Mouse (Mus musculus) embryonic facial prominence, embryonic 11.5 days (tissue): ENCODE measurements at regions not wholly inside any gene's neighbourhood (a gene's known extent, or its start where the extent isn't known, plus 50 kb on each side); places are given as distances from the start of the nearest gene placed in this dataset.
A peak's percentile ranks its signal among the peaks of the same experiment; 100 is the strongest.

ENCODE experiments used
- ATAC-seq: fragments of 200-750 bp; cut with Nextera tagmentation; replicated peaks from 2 replicates; pipeline ENCODE4 v1.8.0; 2017; ENCODE audit warnings: low read depth; ENCODE audit not compliant: insufficient number of reproducible peaks, low FRiP score, low TSS enrichment
- DNase-seq: peaks from one replicate; pipeline ENCODE4 v3.0.0-alpha.2; 2015; ENCODE audit warnings: low spot score
- H3K27ac ChIP-seq: fragments of 300-500 bp; sonication (generic); replicated peaks from 2 replicates; pipeline ENCODE4 v1.5.1; 2014; ENCODE audit warnings: mild to moderate bottlenecking, low read depth, low read length, control low read depth
- H3K27me3 ChIP-seq: fragments of 300-500 bp; sonication (generic); 2 replicates; pipeline ENCODE4 v1.6.1; 2014; ENCODE audit warnings: mild to moderate bottlenecking, low read length, moderate library complexity, mixed read lengths; ENCODE audit not compliant: control insufficient read depth, insufficient read depth
- H3K36me3 ChIP-seq: fragments of 300-500 bp; sonication (generic); replicated peaks from 2 replicates; pipeline ENCODE4 v1.6.1; 2014; ENCODE audit warnings: low read depth, mild to moderate bottlenecking, low read length, moderate library complexity, mixed read lengths; ENCODE audit not compliant: control insufficient read depth, insufficient read depth
- H3K4me1 ChIP-seq: fragments of 300-500 bp; sonication (generic); 2 replicates; pipeline ENCODE4 v1.6.1; 2014; ENCODE audit warnings: low read length, mixed read lengths; ENCODE audit not compliant: control insufficient read depth, insufficient read depth
- H3K4me2 ChIP-seq: fragments of 300-500 bp; sonication (generic); 2 replicates; pipeline ENCODE4 v1.6.1; 2014; ENCODE audit warnings: low read depth, mild to moderate bottlenecking, control low read depth, low read length, moderate library complexity
- H3K4me3 ChIP-seq: fragments of 300-500 bp; sonication (generic); 2 replicates; pipeline ENCODE4 v1.5.1; 2014; ENCODE audit warnings: low read depth, low read length, control low read depth
- H3K9ac ChIP-seq: fragments of 300-500 bp; sonication (generic); replicated peaks from 2 replicates; pipeline ENCODE4 v1.6.1; 2014; ENCODE audit warnings: mild to moderate bottlenecking, control low read depth, low read length
- H3K9me3 ChIP-seq: fragments of 300-500 bp; sonication (generic); replicated peaks from 2 replicates; pipeline ENCODE4 v1.6.1; 2016; ENCODE audit warnings: mild to moderate bottlenecking, low read length, inconsistent platforms, mixed read lengths; ENCODE audit not compliant: control insufficient read depth
- WGBS: fragments of 180-500 bp; shearing (Covaris S2); extraction: QIAGEN DNeasy Blood & Tissue Kit; methylation state at CpG from one replicate; pipeline ENCODE4 v1.1.7; 2014; 5-methylcytosine and 5-hydroxymethylcytosine counted together

DNA sequence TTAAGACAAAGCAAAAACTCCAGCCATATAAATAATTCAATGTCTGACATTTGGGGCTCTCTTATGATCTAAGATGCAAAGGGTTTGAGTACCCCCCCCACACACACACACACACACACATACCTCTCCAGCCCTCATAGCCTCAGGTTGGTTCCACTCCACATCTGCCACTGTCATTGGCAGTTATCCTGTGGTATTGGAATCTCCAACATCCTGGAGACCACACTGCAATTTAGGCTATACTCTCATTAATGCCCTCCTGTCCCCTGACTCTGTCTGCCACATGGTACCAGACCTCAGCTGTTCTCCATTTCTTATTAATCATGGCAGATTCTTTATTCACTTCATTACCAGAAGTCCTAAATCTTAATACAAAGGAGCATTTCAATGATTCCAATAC lies 293.3 kb downstream of the Dnajb9 start:
- H3K36me3 ChIP-seq = no peaks in the 10 kb centered on the region
- no peak overlapping the region for H3K27ac ChIP-seq
- no peaks in the 10 kb centered on the region for H3K27me3 ChIP-seq
- no peaks in the 10 kb centered on the region for H3K4me1 ChIP-seq
- H3K4me2 ChIP-seq = no peak overlapping the region
- no peaks in the 10 kb centered on the region for H3K9me3 ChIP-seq
- no peak for ATAC-seq
- H3K9ac ChIP-seq = no peak overlapping the region
- no peak overlapping the region for H3K4me3 ChIP-seq
- no peak for DNase-seq

DNA sequence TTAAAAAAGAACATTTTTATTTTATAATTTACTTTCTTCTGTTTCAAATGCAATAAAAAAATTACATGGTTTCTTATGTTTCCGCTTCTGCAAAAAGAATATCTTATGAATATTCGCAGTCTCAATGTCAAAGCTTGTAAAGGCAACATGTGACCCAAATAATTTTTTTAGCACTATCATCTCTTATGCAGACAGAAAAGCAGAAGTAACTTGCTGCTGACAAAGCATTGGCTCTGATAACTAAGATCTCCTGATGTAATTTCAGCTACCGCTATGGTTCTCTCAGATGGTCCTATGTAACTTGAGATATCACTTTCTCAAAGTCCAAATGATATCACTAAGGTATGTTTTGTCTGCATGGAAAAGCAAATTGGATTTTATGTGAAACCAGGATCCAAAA lies 310.9 kb downstream of the Dnajb9 start:
- no peak overlapping the region for H3K9ac ChIP-seq
- no peak overlapping the region for H3K4me3 ChIP-seq
- ATAC-seq = no peak
- WGBS = 88% methylated on average over 3 of the region's 3 CpGs
- H3K27ac ChIP-seq = no peak overlapping the region
- no peaks in the 10 kb centered on the region for H3K36me3 ChIP-seq
- H3K27me3 ChIP-seq = no peaks in the 10 kb centered on the region
- DNase-seq = no peak
- H3K9me3 ChIP-seq = no peaks in the 10 kb centered on the region
- H3K4me1 ChIP-seq = no peaks in the 10 kb centered on the region
- no peak overlapping the region for H3K4me2 ChIP-seq

DNA sequence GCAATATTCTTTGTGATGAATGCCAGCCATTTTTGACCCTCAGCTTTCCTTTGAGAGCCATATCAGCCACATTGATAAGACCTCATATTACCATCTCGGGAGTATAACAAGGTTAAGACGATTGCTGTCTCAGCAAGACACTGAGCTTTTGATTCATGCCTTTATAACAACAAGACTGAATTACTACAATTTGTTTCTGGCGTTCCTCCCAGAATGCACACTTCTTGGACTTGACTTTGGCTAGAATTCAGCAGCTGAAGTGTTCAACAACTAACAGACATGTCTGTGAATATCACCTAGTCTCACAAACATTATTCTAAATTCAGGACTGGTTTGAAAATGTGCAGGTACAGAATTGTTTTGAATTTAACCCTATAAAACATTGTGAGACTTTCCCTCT lies 324.5 kb downstream of the Dnajb9 start:
- ATAC-seq (no peak), DNase-seq (no peak)
- no peaks in the 10 kb centered on the region for H3K27me3 ChIP-seq
- H3K36me3 ChIP-seq = no peaks in the 10 kb centered on the region
- no peak overlapping the region for H3K4me3 ChIP-seq
- H3K9me3 ChIP-seq = no peaks in the 10 kb centered on the region
- WGBS = 86% methylated on average over 3 of the region's 3 CpGs
- no peak overlapping the region for H3K4me2 ChIP-seq
- H3K9ac ChIP-seq = no peak overlapping the region
- no peak overlapping the region for H3K27ac ChIP-seq
- no peaks in the 10 kb centered on the region for H3K4me1 ChIP-seq

DNA sequence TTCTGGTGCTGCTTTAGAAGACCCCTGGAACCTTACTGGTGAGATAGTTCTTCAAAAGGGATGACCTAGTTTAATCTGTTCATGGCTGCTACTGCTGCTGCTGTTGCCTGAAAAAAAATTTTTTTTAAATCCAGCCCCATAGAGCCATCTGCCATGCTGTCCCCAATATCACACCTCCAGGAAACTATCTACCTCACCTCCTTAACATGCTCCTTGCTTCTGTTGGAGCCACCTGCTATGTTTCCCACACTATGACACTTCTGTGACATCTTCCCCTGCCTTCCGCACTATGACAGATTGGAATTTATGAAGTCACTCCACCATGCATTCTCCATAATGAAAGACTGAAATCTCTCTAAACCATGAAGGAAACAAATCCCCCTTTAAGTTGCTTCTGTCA lies 349.6 kb downstream of the Dnajb9 start:
- Histone ChIP-seq H3K4me2 (no peak overlapping the region), H3K9ac (no peak overlapping the region), H3K4me1 (no peaks in the 10 kb centered on the region), H3K4me3 (no peak overlapping the region), H3K27ac (no peak overlapping the region), H3K27me3 (no peaks in the 10 kb centered on the region), H3K36me3 (no peaks in the 10 kb centered on the region), H3K9me3 (no peaks in the 10 kb centered on the region)
- no peak for ATAC-seq
- WGBS = 93% methylated on average over 1 of the region's 1 CpGs
- DNase-seq = no peak

DNA sequence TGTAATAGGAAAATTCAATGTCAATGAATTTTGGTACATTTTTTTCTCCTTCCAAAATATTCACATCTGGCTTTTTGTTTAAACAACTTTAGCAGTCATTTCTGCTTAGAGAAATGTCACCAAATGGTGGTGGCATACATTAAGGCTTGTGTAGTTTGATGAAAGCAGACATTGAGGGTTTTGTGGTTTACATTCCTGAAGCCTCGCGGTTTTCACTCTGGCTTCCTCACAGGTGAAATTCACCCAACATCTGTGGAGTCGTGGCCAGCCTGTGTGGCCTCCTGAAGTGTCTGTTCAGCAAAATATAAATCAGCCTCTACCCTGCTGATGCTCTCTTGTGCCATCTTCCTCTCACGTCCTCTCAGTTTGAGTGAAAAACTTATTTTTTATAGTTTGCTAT lies 353.8 kb downstream of the Dnajb9 start:
- H3K9me3 ChIP-seq = no peaks in the 10 kb centered on the region
- H3K9ac ChIP-seq = no peak overlapping the region
- H3K27me3 ChIP-seq = no peaks in the 10 kb centered on the region
- H3K27ac ChIP-seq = no peak overlapping the region
- DNase-seq (peak; percentile 24), ATAC-seq (no peak)
- 56% methylated on average over 4 of the region's 4 CpGs for WGBS
- no peaks in the 10 kb centered on the region for H3K36me3 ChIP-seq
- no peaks in the 10 kb centered on the region for H3K4me1 ChIP-seq
- H3K4me2 ChIP-seq = no peak overlapping the region
- no peak overlapping the region for H3K4me3 ChIP-seq

DNA sequence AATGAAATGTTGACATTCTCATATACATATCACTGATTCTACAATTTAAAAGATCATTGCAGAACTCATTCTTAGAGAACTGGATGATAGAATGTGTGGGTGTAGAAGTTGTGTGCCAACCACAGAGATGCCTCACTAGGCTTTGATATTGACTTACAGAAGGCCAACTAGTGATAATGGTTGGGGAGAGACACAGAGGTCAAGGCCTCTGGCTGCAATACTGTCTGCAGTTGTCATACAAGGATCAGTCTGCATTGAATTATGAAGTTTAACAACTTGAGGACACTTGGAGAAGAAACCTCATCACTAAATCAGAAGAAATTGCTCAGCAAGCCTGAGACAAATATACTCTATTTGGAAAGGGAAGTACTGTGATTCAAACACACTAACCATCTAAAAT lies 357.9 kb downstream of the Dnajb9 start:
- H3K4me2 ChIP-seq = no peak overlapping the region

DNA sequence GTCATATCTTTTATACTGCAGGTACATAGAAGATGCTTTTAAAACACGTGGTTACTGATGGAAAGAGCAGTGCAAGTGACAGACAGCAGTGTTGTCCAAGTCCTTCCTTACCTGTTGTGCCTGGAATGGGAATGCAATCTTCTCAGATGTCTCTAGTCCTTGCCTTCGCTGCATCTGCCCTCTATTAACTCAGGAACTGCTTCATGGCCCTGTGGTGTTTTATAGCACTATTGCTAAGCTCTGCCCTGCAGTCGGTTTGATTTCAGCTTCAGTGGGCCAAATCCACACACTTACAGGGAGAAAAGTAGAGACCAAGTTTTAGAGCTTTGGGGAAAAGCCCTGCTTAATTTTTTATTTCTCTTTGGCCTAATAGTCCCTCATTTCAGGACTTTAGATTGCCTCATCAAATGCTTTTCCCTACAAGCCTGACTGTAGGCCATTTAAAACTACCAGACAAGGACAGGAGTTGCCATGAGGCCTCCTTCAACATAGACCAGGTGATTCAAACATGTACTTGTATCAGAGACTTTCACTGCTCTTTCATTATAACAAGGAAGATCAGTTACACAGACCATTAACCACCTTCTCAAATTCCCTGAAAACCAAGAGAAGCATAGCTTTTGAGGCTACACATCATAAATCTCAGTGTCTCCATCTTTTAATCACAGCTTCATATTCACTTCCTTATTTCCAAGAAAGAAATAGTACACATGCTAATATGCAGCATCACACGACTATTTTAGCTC lies 358.7 kb downstream of the Dnajb9 start:
- 65% methylated on average over 4 of the region's 4 CpGs for WGBS
- Histone ChIP-seq H3K4me3 (no peak overlapping the region), H3K4me1 (no peaks in the 10 kb centered on the region), H3K36me3 (no peaks in the 10 kb centered on the region), H3K27me3 (no peaks in the 10 kb centered on the region), H3K4me2 (no peak overlapping the region), H3K9ac (no peak overlapping the region), H3K9me3 (no peaks in the 10 kb centered on the region), H3K27ac (no peak overlapping the region)
- ATAC-seq (no peak), DNase-seq (no peak)

More for the DNA sequence above, 357.9 kb downstream of the Dnajb9 start:
- Histone ChIP-seq H3K4me3 (no peak overlapping the region), H3K4me1 (no peaks in the 10 kb centered on the region), H3K9ac (no peak overlapping the region), H3K27me3 (no peaks in the 10 kb centered on the region), H3K27ac (no peak overlapping the region), H3K36me3 (no peaks in the 10 kb centered on the region), H3K9me3 (no peaks in the 10 kb centered on the region)
- DNase-seq = no peak
- no peak for ATAC-seq

DNA sequence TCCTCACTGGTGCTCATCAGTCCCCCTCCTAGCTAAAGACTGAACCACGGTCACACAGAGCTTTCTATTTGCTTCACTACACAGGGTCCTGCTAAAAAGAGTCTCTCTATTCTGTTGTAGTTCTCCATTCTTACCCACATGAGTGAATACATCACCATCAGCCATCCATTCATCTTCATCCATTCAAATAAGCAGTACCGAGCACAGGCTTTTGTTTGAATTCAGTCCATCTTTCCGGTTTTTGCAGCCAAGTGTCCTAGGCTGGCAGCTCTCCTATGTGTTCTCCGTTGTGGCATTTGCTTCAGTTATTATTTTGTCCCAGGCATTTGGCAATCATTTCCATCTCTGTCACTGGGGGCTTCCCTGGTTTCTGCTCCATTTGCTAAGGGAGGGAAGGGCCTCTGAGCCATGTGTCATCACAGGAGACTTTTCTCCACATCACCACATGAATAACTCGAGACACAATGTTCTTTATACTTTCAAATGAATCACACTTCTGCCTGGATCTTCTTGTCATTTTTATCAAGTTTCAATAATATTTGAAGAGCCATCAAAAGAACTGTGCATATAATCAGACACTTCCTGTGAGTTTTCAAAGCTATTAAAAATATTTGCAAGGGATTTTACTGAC lies 366.1 kb downstream of the Dnajb9 start:
- H3K9ac ChIP-seq = no peak overlapping the region
- H3K9me3 ChIP-seq = no peaks in the 10 kb centered on the region
- H3K36me3 ChIP-seq = no peaks in the 10 kb centered on the region
- no peaks in the 10 kb centered on the region for H3K27me3 ChIP-seq
- ATAC-seq = no peak
- WGBS = 64% methylated on average over 5 of the region's 5 CpGs
- no peak overlapping the region for H3K4me2 ChIP-seq
- H3K27ac ChIP-seq = no peak overlapping the region
- H3K4me1 ChIP-seq = no peaks in the 10 kb centered on the region
- no peak for DNase-seq
- H3K4me3 ChIP-seq = no peak overlapping the region
